ENCODE assay signal across 8 mouse cellular contexts in the genomic region with DNA sequence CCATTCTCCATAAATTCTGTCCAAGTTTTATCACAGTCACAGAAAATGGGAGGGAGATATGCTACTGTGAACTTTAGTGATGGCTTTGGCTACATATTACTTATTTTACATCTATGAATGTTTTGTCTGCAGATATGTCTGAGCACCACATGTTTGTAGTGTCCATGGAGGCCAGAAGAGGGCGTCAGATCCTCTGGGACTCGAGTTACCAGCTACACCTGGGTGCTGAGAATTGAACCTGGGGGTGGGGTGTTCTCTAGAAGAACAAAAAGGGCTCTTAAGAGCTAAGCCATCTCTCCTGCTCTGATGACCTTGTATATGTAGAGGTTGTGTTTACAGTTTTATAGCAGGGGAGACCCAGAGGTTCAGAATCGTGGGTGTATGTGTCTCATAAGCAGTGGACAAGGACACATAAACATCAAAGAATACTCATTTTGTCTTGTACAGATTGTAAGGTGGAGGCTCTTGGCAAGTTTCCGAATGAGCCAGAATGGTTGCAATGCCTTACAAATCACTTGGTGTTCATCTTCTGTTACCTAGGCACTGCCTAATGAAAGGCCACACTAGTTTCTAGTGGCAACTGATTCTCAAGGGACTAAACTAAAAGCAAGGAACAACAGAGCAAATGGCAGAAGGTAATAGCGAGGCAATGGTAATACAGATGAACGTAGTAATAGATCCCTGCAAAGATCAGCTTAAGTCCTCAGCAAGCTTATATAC. TPM values are rescaled to one million over a fixed set of nuclear protein-coding genes. Genes with fewer than 3 reads are reported as not detected.
DNase-seq lines count a peak whose midpoint lies in the region; ATAC-seq lines count a peak whose summit lies in the region.

No protein-coding gene starts in this region.

- H3K9me3 ChIP-seq in forebrain, embryonic 13.5 days (replicated peaks), result no peaks in the 10 kb centered on the region
- H3K9me3 ChIP-seq in liver, embryonic 13.5 days (replicated peaks), result no peaks in the 10 kb centered on the region

- ATAC-seq in forebrain, embryonic 13.5 days, result no peak
- ATAC-seq in liver, embryonic 13.5 days (ENCODE audit: low read depth), result no peak
- no peak for ATAC-seq in frontal cortex, adult (ENCODE audit: low TSS enrichment)

- H3K4me1 ChIP-seq in forebrain, embryonic 13.5 days, result peaks cover 26% of the 10 kb centered on the region
- peaks cover 73% of the 10 kb centered on the region for H3K4me1 ChIP-seq in liver, embryonic 13.5 days (replicated peaks)

- H3K4me2 ChIP-seq in forebrain, embryonic 13.5 days, result peak overlapping the region; percentile 92
- peak overlapping the region; percentile 94 for H3K4me2 ChIP-seq in liver, embryonic 13.5 days

- peak overlapping the region; percentile 96; the same call in 1 of the 2 replicates for H3K9ac ChIP-seq in forebrain, embryonic 13.5 days
- peak overlapping the region; percentile 99 for H3K9ac ChIP-seq in liver, embryonic 13.5 days

- peak; percentile 57 for DNase-seq in cerebellum, adult 9-10 months
- DNase-seq in cerebellum, adult 9-11 months, result no peak
- DNase-seq in 3134 (ENCODE audit: extremely low read depth, insufficient read length, low spot score), result peak; percentile 13
- DNase-seq in liver, embryonic 13.5 days, result no peak
- DNase-seq in frontal cortex, postnatal 10 days (ENCODE audit: low spot score in 2 of 2), result no peak
- no peak for DNase-seq in testis, postnatal 10 days (ENCODE audit: low spot score)

- no peaks in the 10 kb centered on the region for H3K27me3 ChIP-seq in forebrain, embryonic 13.5 days
- H3K27me3 ChIP-seq in liver, embryonic 13.5 days, result no peaks in the 10 kb centered on the region

- WGBS in forebrain, embryonic 13.5 days, result 51% methylated on average over 6 of the region's 6 CpGs
- WGBS in liver, embryonic 13.5 days (ENCODE audit: insufficient replicate concordance), result 59% methylated on average over 6 of the region's 6 CpGs

- peak overlapping the region; percentile 95; the same call in 1 of the 2 replicates for H3K4me3 ChIP-seq in forebrain, embryonic 13.5 days
- H3K4me3 ChIP-seq in liver, embryonic 13.5 days (replicated peaks), result peak overlapping the region; percentile 98

- H3K36me3 ChIP-seq in forebrain, embryonic 13.5 days (ENCODE audit: poor library complexity, severe bottlenecking), result no peaks in the 10 kb centered on the region
- 0 out of 2 replicates have a peak, but pooled peaks cover 3% of the 10 kb centered on the region for H3K36me3 ChIP-seq in liver, embryonic 13.5 days

- H3K27ac ChIP-seq in forebrain, embryonic 13.5 days, result no peak overlapping the region
- peak overlapping the region; percentile 99 for H3K27ac ChIP-seq in liver, embryonic 13.5 days

RNA-seq across cellular contexts. Expression of gene Rnf145, which starts 1.0 kb away (rescaled TPM):
- 78.0 and 84.3 TPM in 2 replicates for polyA plus RNA-seq in forebrain, embryonic 13.5 days (2015; fragmentation: Nextera tagmentation; extraction: Ambion mirVana)
- 45.9 and 47.8 TPM in 2 replicates for polyA plus RNA-seq in liver, embryonic 13.5 days (2015; fragmentation: Nextera tagmentation; extraction: Ambion mirVana)

RNA-seq across cellular contexts. Expression of gene Ublcp1, which starts 47.4 kb away (rescaled TPM):
- polyA plus RNA-seq in forebrain, embryonic 13.5 days (2015; fragmentation: Nextera tagmentation; extraction: Ambion mirVana), result 54.1 and 58.8 TPM in 2 replicates
- polyA plus RNA-seq in liver, embryonic 13.5 days (2015; fragmentation: Nextera tagmentation; extraction: Ambion mirVana), result 43.9 and 47.6 TPM in 2 replicates

Comparison
In these comparisons a context has a peak if more than half of its experiments do, and no peak if none do; other contexts are left out.
1. DNase-seq: peak in cerebellum, adult 9-10 months (single experiment) and 3134 (single experiment); none in cerebellum, adult 9-11 months (single experiment), liver, embryonic 13.5 days (single experiment), frontal cortex, postnatal 10 days (0 of 2) and testis, postnatal 10 days (single experiment).